Mouse (Mus musculus) liver, embryonic 14.5 days (tissue): ENCODE results near the gene Osr1. TPM values are rescaled to one million over a fixed set of nuclear protein-coding genes. Genes with fewer than 3 reads are reported as not detected.

Experiments
- ATAC-seq: fragments of 200-750 bp; cut with Nextera tagmentation; 2 replicates; pipeline ENCODE4 v1.8.0; 2017; ENCODE audit warnings: moderate number of reproducible peaks, mild to moderate bottlenecking, moderate library complexity; ENCODE audit not compliant: insufficient read depth
- DNase-seq, 3 experiments: peaks; one replicate each; pipeline ENCODE4 v3.0.0-alpha.2; 2012 to 2013; ENCODE audit warnings: low read depth in 3 of 3, low spot score in 3 of 3
- H3K27ac ChIP-seq: fragments of 300-500 bp; sonication (generic); 2 replicates; pipeline ENCODE4 v1.5.1; 2014; ENCODE audit warnings: moderate library complexity, mild to moderate bottlenecking, control low read depth, inconsistent platforms
- H3K27me3 ChIP-seq: fragments of 300-500 bp; sonication (generic); 2 replicates; pipeline ENCODE4 v1.6.1; 2014; ENCODE audit warnings: mild to moderate bottlenecking, low read length, moderate library complexity; ENCODE audit not compliant: control insufficient read depth, insufficient read depth
- H3K36me3 ChIP-seq: fragments of 300-500 bp; sonication (generic); replicated peaks from 2 replicates; pipeline ENCODE4 v1.6.1; 2014; ENCODE audit warnings: low read depth; ENCODE audit not compliant: control insufficient read depth, insufficient read depth
- H3K4me1 ChIP-seq, 2 experiments: fragments of 200-500 bp in 1 of 2; fragments of 300-500 bp in 1 of 2; sonication (generic) in 1 of 2; replicated peaks; 2 replicates each; pipeline ENCODE4 v1.6.1; 2012 to 2014; ENCODE audit warnings: antibody characterized with exemption in 1 of 2, inconsistent platforms in 1 of 2, low read length in 1 of 2; ENCODE audit not compliant: control insufficient read depth in 2 of 2, insufficient read depth in 2 of 2
- H3K4me2 ChIP-seq: fragments of 300-500 bp; sonication (generic); 2 replicates; pipeline ENCODE4 v1.6.1; 2014; ENCODE audit warnings: low read depth, mild to moderate bottlenecking, control low read depth, moderate library complexity
- H3K4me3 ChIP-seq, 2 experiments: fragments of 200-500 bp in 1 of 2; fragments of 300-500 bp in 1 of 2; sonication (generic) in 1 of 2; 2 replicates each; pipeline ENCODE4 v1.5.1; 2012 to 2014; ENCODE audit warnings: low read depth in 2 of 2, low read length in 2 of 2, mild to moderate bottlenecking in 2 of 2, control low read depth in 1 of 2, inconsistent platforms in 1 of 2, moderate library complexity in 1 of 2; ENCODE audit not compliant: insufficient read depth in 1 of 2
- H3K9ac ChIP-seq: fragments of 300-500 bp; sonication (generic); replicated peaks from 2 replicates; pipeline ENCODE4 v1.6.1; 2014; ENCODE audit warnings: mild to moderate bottlenecking, control low read depth, moderate library complexity
- H3K9me3 ChIP-seq: fragments of 300-500 bp; sonication (generic); 2 replicates; pipeline ENCODE4 v1.6.1; 2016; ENCODE audit warnings: low read length, mixed read lengths; ENCODE audit not compliant: control insufficient read depth
- CTCF ChIP-seq: IDR thresholded peaks from 2 replicates; pipeline ENCODE4 v1.5.1; 2016; ENCODE audit warnings: antibody characterized with exemption, low read depth, control low read depth
- EP300 ChIP-seq: IDR thresholded peaks from 2 replicates; pipeline ENCODE4 v1.6.1; 2016; ENCODE audit warnings: antibody characterized with exemption, low read depth
- whole genome bisulfite sequencing: fragments of 180-500 bp; shearing (Covaris S2); extraction: QIAGEN DNeasy Blood & Tissue Kit; methylation state at CpG from one replicate; pipeline ENCODE4 v1.1.7; 2014; ENCODE audit not compliant: insufficient replicate concordance; 5-methylcytosine and 5-hydroxymethylcytosine counted together
- polyA plus RNA-seq, 2 experiments: library from polyadenylated mRNA; depleted of rRNA in 1 of 2; stranded (reverse) in 1 of 2; unstranded in 1 of 2; fragments of >200 nt; fragmentation: Nextera tagmentation in 1 of 2; extraction: Ambion mirVana in 1 of 2; gene quantifications; 2 replicates each; pipeline versions ENCODE4 v1.2.1 to v1.2.3; 2012 to 2014

The Osr1 gene
- polyA plus RNA-seq, 2 experiments, result 0.20 to 0.23 TPM

DNA sequence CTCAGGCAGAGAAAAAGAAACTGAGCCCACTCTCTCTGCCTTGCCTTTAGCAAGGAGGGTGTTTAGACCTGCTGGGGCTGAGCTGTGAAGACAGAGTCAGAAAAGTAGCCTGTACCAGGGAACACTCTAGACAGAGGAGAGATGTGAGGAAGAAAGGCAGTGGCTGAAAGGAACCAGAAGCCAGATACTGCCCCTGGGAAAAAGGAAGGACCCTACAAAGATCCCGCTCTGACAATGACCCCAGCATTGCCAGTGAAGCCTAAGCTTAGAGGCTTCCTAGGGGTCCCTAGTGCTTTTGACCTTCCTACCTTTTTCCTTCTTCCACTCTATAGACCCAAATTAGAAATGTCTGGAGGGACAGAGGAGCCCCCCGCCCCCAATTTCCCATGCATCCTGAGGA, 7.7 kb downstream of the Osr1 start:
- H3K27ac ChIP-seq, result no peak overlapping the region
- H3K27me3 ChIP-seq, result peaks cover 98% of the 10 kb centered on the region
- no peaks in the 10 kb centered on the region for H3K9me3 ChIP-seq
- DNase-seq (no peak), ATAC-seq (no peak)
- no peaks in the 10 kb centered on the region for H3K4me1 ChIP-seq
- no peak overlapping the region for H3K4me2 ChIP-seq
- WGBS, result 15% methylated on average over 2 of the region's 2 CpGs
- H3K9ac ChIP-seq, result no peak overlapping the region
- TF ChIP-seq CTCF (no peak), EP300 (no peak)
- H3K36me3 ChIP-seq, result no peaks in the 10 kb centered on the region
- H3K4me3 ChIP-seq, result no peak overlapping the region

DNA sequence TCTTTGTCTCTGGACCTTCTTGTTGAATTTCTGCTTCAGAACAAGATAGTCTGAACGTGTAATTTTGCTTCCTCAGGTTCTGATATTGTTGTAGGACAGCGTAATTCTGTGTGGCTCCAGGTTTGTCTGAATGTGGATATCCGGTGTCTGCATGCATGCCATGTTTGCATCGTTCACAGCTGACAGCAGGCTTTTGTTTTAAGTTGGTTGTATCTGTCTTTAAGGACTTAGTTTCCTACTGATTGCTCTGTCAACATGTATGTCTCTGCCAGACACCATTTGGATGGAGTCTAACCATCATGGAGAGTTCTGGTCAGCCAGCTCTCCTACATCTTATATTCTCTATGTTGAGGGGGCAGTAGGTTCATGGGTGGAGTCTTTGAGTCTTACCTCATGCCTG, 8.7 kb downstream of the Osr1 start:
- Histone ChIP-seq H3K9ac (no peak overlapping the region), H3K27me3 (peaks cover 97% of the 10 kb centered on the region), H3K27ac (no peak overlapping the region), H3K36me3 (no peaks in the 10 kb centered on the region), H3K4me3 (no peak overlapping the region), H3K9me3 (no peaks in the 10 kb centered on the region), H3K4me1 (no peaks in the 10 kb centered on the region), H3K4me2 (no peak overlapping the region)
- TF ChIP-seq EP300, result no peak
- TF ChIP-seq CTCF, result no peak
- DNase-seq, result no peak
- 12% methylated on average over 4 of the region's 4 CpGs for WGBS
- no peak for ATAC-seq

- Histone ChIP-seq H3K4me1 (no peaks in the 10 kb centered on the region), H3K36me3 (no peaks in the 10 kb centered on the region), H3K27ac (no peak overlapping the region), H3K4me2 (no peak overlapping the region), H3K9ac (no peak overlapping the region), H3K4me3 (no peak overlapping the region), H3K9me3 (no peaks in the 10 kb centered on the region), H3K27me3 (peaks cover 95% of the 10 kb centered on the region)
- WGBS, result 4% methylated on average over 31 of the region's 31 CpGs
- no peak for TF ChIP-seq CTCF
- no peak for TF ChIP-seq EP300
- DNase-seq, result no peak
- no peak for ATAC-seq
These were observed 9.6 kb downstream of the Osr1 start for GRCm38 (mm10) chr12:9579301-9580030.

DNA sequence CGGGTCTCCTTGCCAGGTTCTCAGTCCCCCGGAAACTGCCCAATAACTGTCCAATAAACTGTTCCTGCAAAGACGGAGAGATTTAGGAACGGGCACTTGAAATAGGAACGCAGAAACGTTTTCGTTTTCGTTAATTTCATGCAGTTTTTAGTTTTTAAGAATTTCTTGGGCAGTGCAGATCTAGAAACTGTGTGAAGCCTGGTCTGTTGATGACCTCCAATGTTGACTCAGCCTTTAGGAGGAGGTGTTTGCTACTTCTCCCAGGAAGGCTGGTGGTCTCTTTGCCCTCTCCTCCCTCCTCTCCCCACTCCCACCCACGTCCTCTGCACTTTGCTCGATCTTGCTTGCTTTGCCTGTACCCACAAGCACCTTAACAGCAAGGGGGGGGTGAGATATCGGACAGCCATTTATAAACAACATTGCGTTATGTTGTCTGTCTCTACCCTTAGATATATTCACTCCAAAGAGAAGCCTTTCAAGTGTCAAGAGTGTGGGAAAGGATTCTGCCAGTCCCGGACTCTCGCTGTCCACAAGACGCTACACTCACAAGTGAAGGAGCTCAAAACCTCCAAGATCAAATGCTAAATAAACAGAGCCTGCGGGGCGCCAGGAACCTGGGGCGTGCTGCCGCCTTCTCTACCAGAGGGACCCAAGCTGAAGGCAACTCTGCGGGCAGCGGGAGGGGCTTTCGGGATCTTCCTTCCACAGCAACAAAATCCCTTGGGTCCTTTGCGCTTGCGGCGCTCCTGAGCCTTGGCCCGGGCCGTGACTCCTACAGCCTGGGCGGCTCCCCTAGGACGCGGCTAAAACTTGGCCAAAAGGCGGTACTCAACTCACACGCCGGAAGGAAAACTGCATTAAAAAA, 10.4 kb downstream of the Osr1 start:
- ATAC-seq (no peak), DNase-seq (no peak)
- Histone ChIP-seq H3K27ac (no peak overlapping the region), H3K36me3 (no peaks in the 10 kb centered on the region), H3K4me1 (no peaks in the 10 kb centered on the region), H3K9me3 (no peaks in the 10 kb centered on the region), H3K4me3 (no peak overlapping the region), H3K27me3 (peaks cover 87% of the 10 kb centered on the region), H3K9ac (no peak overlapping the region), H3K4me2 (no peak overlapping the region)
- under 1% methylated on average over 33 of the region's 33 CpGs for WGBS
- TF ChIP-seq CTCF (no peak), EP300 (no peak)

- WGBS, result 2% methylated on average over 29 of the region's 30 CpGs
- Histone ChIP-seq H3K27ac (no peak overlapping the region), H3K36me3 (no peaks in the 10 kb centered on the region), H3K27me3 (peaks cover 80% of the 10 kb centered on the region), H3K9ac (no peak overlapping the region), H3K4me2 (no peak overlapping the region), H3K4me1 (no peaks in the 10 kb centered on the region), H3K4me3 (no peak overlapping the region), H3K9me3 (no peaks in the 10 kb centered on the region)
- DNase-seq (no peak), ATAC-seq (no peak)
- TF ChIP-seq CTCF, result no peak
- no peak for TF ChIP-seq EP300
These were observed 11.1 kb downstream of the Osr1 start for GRCm38 (mm10) chr12:9581011-9581410.
